Mouse (Mus musculus): Measurements from ENCODE around the gene Rsph9. TPM values are rescaled to one million over a fixed set of nuclear protein-coding genes. Genes with fewer than 3 reads are reported as not detected.
A peak's percentile ranks its signal among the peaks of the same experiment; 100 is the strongest.

Rsph9 gene
- polyA plus RNA-seq (2012; ENCODE audit: insufficient read depth, insufficient read length, low replicate concordance, missing spikeins) = not detected in 2 replicates

- Histone ChIP-seq H3K4me3 (ENCODE audit: insufficient read depth, low read depth, low read length) (peak within 1 kb of the TSS; percentile 58), H3K27ac (ENCODE audit: insufficient read depth, low read depth, low read length) (no peak within 1 kb of the TSS), H3K4me1 (ENCODE audit: control insufficient read depth, insufficient read depth, low read length) (peaks cover 10% of the 10 kb centered on the region)
- 3% methylated on average over 37 of the region's 37 CpGs for WGBS
- TF ChIP-seq CTCF (IDR thresholded peaks at IDR 0.05; ENCODE audit: insufficient read depth, low read depth, low read length) (no peak), POLR2A (IDR thresholded peaks at IDR 0.05; ENCODE audit: insufficient read depth, low read depth, low read length) (0 out of 2 replicates have a peak, but pooled peaks have one; percentile 33)
Observed at GRCm38 (mm10) chr17:46143578-46144423, at the start of gene Rsph9. Gene Rsph9 (minus strand): TSS chr17:46144216.

- Histone ChIP-seq H3K4me1 (ENCODE audit: control insufficient read depth, insufficient read depth, low read length) (no peaks in the 10 kb centered on the region), H3K27ac (ENCODE audit: insufficient read depth, low read depth, low read length) (no peak overlapping the region), H3K4me3 (ENCODE audit: insufficient read depth, low read depth, low read length) (no peak overlapping the region)
- TF ChIP-seq CTCF (IDR thresholded peaks at IDR 0.05; ENCODE audit: insufficient read depth, low read depth, low read length) = no peak
- TF ChIP-seq POLR2A (IDR thresholded peaks at IDR 0.05; ENCODE audit: insufficient read depth, low read depth, low read length) = no peak
- WGBS = 88% methylated on average over 2 of the region's 2 CpGs
Observed at GRCm38 (mm10) chr17:46188829-46189228, 44.8 kb upstream of the Rsph9 start.

DNA sequence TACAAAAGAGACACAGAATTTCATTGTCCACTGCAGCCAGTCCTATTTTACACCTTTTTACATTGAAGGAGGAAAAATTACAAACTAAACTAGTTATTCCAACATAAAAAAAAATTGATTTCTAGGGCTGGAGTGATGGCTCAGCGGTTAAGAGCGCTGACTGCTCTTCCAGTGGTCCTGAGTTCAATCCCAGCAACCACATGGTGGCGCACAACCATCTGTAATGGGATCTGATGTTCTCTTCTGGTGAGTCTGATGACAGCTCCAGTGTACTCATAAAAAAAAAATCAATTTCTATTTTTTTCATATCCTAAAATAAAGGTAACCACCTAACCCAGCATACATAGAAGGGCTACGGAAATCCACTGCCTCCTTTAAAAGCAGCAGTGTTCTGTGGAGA is 38.3 kb upstream of the Rsph9 start:
- WGBS = 83% methylated on average over 4 of the region's 4 CpGs
- Histone ChIP-seq H3K27ac (ENCODE audit: insufficient read depth, low read depth, low read length) (no peak overlapping the region), H3K4me1 (ENCODE audit: control insufficient read depth, insufficient read depth, low read length) (no peaks in the 10 kb centered on the region), H3K4me3 (ENCODE audit: insufficient read depth, low read depth, low read length) (no peak overlapping the region)
- TF ChIP-seq CTCF (IDR thresholded peaks at IDR 0.05; ENCODE audit: insufficient read depth, low read depth, low read length) (no peak), POLR2A (IDR thresholded peaks at IDR 0.05; ENCODE audit: insufficient read depth, low read depth, low read length) (no peak)

- no peak overlapping the region for H3K4me3 ChIP-seq (ENCODE audit: insufficient read depth, low read depth, low read length)
- H3K27ac ChIP-seq (ENCODE audit: insufficient read depth, low read depth, low read length) = no peak overlapping the region
- TF ChIP-seq POLR2A (IDR thresholded peaks at IDR 0.05; ENCODE audit: insufficient read depth, low read depth, low read length) = no peak
- 72% methylated on average over 3 of the region's 3 CpGs for WGBS
- no peaks in the 10 kb centered on the region for H3K4me1 ChIP-seq (ENCODE audit: control insufficient read depth, insufficient read depth, low read length)
Observed at GRCm38 (mm10) chr17:46170538-46170937, 26.5 kb upstream of the Rsph9 start.

GRCm38 (mm10) chr17:46168768-46169167 is 24.8 kb upstream of the Rsph9 start:
- Histone ChIP-seq H3K4me3 (ENCODE audit: insufficient read depth, low read depth, low read length) (no peak overlapping the region), H3K4me1 (ENCODE audit: control insufficient read depth, insufficient read depth, low read length) (no peaks in the 10 kb centered on the region), H3K27ac (ENCODE audit: insufficient read depth, low read depth, low read length) (no peak overlapping the region)
- 81% methylated on average over 5 of the region's 5 CpGs for WGBS
- TF ChIP-seq CTCF (IDR thresholded peaks at IDR 0.05; ENCODE audit: insufficient read depth, low read depth, low read length) (no peak), POLR2A (IDR thresholded peaks at IDR 0.05; ENCODE audit: insufficient read depth, low read depth, low read length) (no peak)

- WGBS = 46% methylated on average over 5 of the region's 5 CpGs
- no peak overlapping the region for H3K4me3 ChIP-seq (ENCODE audit: insufficient read depth, low read depth, low read length)
- H3K27ac ChIP-seq (ENCODE audit: insufficient read depth, low read depth, low read length) = no peak overlapping the region
- H3K4me1 ChIP-seq (ENCODE audit: control insufficient read depth, insufficient read depth, low read length) = no peaks in the 10 kb centered on the region
- TF ChIP-seq POLR2A (IDR thresholded peaks at IDR 0.05; ENCODE audit: insufficient read depth, low read depth, low read length) (no peak), CTCF (IDR thresholded peaks at IDR 0.05; ENCODE audit: insufficient read depth, low read depth, low read length) (no peak)
Observed at GRCm38 (mm10) chr17:46168318-46168717, 24.3 kb upstream of the Rsph9 start.

- Histone ChIP-seq H3K4me1 (ENCODE audit: control insufficient read depth, insufficient read depth, low read length) (peaks cover 8% of the 10 kb centered on the region; the same call in 1 of the 2 replicates), H3K27ac (ENCODE audit: insufficient read depth, low read depth, low read length) (no peak overlapping the region), H3K4me3 (ENCODE audit: insufficient read depth, low read depth, low read length) (no peak overlapping the region)
- WGBS = 81% methylated on average over 11 of the region's 11 CpGs
- TF ChIP-seq POLR2A (IDR thresholded peaks at IDR 0.05; ENCODE audit: insufficient read depth, low read depth, low read length) (no peak), CTCF (IDR thresholded peaks at IDR 0.05; ENCODE audit: insufficient read depth, low read depth, low read length) (no peak)
Observed at GRCm38 (mm10) chr17:46167014-46167413, 23.0 kb upstream of the Rsph9 start.

DNA sequence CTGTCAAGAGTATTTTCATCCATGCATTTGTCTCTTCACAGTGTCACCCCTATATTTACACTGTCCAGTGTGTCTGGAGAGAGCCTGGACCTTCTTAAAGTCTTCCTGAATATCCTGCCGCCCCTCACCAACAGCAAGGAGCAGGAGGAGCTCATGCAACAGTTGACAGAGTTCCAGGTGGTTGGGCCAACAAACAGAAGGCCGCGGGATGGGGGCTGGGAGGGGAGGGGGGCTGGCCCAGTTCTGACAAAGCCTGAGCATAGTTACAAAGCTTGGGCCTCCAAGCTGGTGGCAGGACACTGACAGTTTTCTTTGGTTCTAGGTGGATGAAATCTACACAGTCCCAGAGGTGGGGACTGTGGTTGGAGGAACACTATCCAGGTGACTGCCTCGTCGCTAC is 22.3 kb upstream of the Rsph9 start:
- no peak overlapping the region for H3K27ac ChIP-seq (ENCODE audit: insufficient read depth, low read depth, low read length)
- WGBS = 70% methylated on average over 5 of the region's 5 CpGs
- peaks cover 12% of the 10 kb centered on the region for H3K4me1 ChIP-seq (ENCODE audit: control insufficient read depth, insufficient read depth, low read length)
- TF ChIP-seq CTCF (IDR thresholded peaks at IDR 0.05; ENCODE audit: insufficient read depth, low read depth, low read length) = no peak
- TF ChIP-seq POLR2A (IDR thresholded peaks at IDR 0.05; ENCODE audit: insufficient read depth, low read depth, low read length) = no peak
- no peak overlapping the region for H3K4me3 ChIP-seq (ENCODE audit: insufficient read depth, low read depth, low read length)

DNA sequence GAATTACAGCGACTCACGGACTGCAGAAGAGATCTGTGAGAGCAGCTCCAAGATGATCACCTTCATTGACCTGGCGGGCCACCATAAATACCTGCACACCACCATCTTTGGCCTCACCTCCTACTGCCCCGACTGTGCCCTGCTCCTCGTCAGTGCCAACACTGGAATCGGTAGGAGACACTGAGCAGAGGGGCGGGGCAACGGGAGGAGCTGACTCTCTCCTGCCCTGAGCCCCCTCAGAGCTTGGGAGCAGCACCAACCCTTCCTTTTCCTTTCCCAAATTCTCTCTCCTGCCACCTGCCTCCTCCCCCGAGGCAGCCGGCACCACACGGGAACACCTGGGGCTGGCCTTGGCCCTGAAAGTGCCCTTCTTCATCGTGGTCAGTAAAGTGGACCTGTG is 21.4 kb upstream of the Rsph9 start:
- Histone ChIP-seq H3K27ac (ENCODE audit: insufficient read depth, low read depth, low read length) (no peak overlapping the region), H3K4me1 (ENCODE audit: control insufficient read depth, insufficient read depth, low read length) (peaks cover 12% of the 10 kb centered on the region), H3K4me3 (ENCODE audit: insufficient read depth, low read depth, low read length) (no peak overlapping the region)
- 89% methylated on average over 12 of the region's 12 CpGs for WGBS
- TF ChIP-seq POLR2A (IDR thresholded peaks at IDR 0.05; ENCODE audit: insufficient read depth, low read depth, low read length) (no peak), CTCF (IDR thresholded peaks at IDR 0.05; ENCODE audit: insufficient read depth, low read depth, low read length) (no peak)

All from olfactory bulb, adult 2 months (tissue).